Mouse (Mus musculus) natural killer cell, adult 2 months (primary cell): ENCODE measurements around the gene Frmd4b.
"Not testable (repeated sequence)": the region's sequence is repeated elsewhere in the genome, so short reads cannot be mapped to it uniquely, and the experiment has no call there.

ENCODE experiments used
- DNase-seq, 2 experiments: peaks; one replicate each; pipeline ENCODE4 v3.0.0; 2022; ENCODE audit warnings: low spot score in 2 of 2

The Frmd4b gene

DNA sequence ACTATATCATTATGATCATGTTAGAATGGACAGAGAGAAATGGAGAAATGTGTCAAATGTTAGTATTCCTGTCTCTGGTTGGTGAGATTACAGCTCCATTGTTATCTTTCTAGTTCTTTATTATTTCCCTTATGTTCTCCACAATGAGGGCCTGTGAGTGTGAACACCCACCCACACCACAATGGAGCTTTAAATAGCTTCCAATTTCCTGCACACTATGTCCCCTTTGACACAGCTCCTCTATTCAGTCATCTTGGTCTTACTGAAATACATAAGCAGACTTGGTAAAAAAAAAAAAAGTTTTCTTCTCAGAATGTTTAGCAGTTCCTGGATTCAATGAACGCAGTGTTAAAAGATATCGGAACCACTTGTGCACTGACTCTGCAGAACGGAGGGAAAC is 326.7 kb downstream of the Frmd4b start:
- DNase-seq, result no peak

DNA sequence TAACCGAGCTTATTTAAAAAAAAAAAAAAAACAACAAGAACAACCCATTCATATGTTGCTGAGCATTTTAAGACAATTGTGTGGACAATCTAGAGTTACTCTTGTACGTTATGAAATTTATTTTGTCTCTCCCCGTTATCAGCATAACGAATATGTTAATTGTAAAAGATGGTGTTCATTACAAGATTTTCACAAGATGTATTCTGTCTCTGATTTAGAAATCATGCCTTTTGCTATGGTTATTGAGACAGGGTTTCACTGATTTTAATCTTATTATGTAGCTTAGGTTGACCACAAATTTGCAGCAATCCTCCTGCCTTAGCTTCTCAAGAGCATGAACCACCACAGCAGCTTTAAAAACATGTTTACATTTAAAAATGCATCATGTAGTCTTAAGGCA is 327.5 kb downstream of the Frmd4b start:
- no peak for DNase-seq

- DNase-seq, result no peak
Measured at GRCm38 (mm10) chr6:97289316-97289820, 328.0 kb downstream of the Frmd4b start.

- DNase-seq, result no peak
Measured at GRCm38 (mm10) chr6:97288047-97288855, 329.1 kb downstream of the Frmd4b start.

GRCm38 (mm10) chr6:97286332-97286731 is 331.0 kb downstream of the Frmd4b start:
- no peak for DNase-seq

DNA sequence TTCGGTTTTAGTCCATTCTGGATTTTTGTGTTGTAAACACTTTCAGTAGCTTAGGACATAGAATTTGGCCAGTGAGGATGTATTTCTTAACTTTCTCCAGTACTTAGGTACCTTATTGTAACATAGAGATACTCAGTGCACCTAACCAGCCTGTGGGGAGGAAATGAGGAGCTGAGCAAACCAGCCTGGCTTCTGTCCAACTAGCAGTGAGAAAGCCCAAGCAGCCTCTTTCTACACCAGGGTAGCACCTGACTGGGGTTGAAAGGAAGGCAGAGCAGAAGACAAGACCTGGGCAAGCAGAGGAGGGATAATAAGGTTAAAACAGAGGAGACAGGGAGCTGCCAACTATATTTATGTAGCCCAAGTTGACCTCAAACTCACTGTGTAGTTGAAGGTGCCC is 333.7 kb downstream of the Frmd4b start:
- DNase-seq, result no peak

DNA sequence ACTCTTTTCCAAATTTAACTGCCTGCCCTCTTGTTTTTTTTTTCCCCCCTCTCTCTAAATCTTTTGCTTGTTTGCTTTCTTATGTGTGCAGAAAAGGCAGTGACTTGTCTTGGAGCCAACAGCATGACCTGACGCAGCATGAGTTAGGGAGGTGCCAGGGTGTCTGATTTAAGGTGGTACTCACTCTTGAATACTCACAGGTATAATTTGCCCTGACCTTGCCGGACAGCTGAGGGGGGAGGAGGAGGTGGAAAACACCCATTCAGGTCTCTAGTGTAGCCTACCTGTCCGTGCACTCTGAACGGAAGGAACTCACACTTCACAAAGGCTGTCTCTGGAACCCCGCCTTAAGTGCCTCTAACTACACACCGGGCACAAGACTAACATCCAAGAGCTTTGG is 338.5 kb downstream of the Frmd4b start:
- DNase-seq, result no peak

DNA sequence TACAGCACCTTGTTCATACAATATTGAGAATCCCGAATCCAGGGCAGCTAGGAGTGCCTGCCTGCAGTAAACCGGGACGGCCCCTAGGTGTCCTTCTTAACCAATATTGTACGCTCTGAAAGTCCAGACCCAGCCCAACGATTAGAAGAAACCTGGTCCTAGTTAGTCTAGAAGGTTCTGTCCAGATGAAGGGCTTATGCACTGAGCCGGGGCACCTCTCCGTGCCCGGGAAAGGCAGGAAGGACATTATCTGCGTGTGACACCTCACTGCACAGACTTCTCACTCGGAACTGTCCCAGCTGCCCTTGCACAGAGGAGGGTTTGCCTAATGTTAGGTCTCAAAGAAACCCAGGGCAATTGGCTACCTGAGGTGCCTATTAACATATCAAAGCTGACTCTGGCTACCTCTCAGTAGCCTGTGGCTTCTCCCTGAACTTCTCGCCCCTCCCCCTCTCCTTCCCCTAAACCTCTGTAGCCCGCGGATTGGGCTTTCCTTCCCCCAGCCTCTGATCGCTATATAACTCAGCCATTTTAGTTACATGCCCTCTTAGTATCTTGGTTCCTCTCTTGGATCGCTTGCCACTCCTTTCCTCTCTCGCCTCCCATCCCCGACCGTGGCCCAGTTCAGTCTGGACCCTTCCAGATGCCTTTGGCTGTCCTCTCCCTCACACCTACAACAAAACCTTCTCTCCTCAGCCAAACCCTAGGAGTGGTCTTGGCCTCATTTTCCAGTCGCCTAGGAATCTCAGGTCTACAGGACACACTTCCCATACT is 339.1 kb downstream of the Frmd4b start:
- DNase-seq, result peak; percentile 54

GRCm38 (mm10) chr6:97276890-97277497 is 340.3 kb downstream of the Frmd4b start:
- no peak for DNase-seq

GRCm38 (mm10) chr6:97276366-97276765 is 341.0 kb downstream of the Frmd4b start:
- DNase-seq, result no peak

DNA sequence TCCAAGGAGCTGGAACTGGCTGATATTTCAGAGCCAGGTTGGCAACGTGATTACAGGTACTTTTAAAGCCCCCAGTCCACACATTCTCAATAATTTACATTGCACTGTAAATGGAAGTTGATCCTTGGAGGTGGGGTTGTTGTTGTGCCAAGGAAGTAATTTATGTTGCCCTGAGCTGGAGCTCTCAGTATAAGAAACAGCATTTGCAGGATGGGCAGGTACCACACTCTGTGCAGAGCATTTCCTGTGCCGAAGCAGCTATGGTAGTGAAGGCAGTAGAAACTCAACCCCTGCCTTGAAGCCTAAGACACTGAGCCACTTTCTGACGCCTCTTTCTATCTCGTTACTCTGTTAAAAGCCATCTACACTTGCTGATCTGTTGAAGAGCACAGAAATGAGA is 341.6 kb downstream of the Frmd4b start:
- no peak for DNase-seq

- no peak for DNase-seq
Measured at GRCm38 (mm10) chr6:97273777-97274176, 343.6 kb downstream of the Frmd4b start.

DNA sequence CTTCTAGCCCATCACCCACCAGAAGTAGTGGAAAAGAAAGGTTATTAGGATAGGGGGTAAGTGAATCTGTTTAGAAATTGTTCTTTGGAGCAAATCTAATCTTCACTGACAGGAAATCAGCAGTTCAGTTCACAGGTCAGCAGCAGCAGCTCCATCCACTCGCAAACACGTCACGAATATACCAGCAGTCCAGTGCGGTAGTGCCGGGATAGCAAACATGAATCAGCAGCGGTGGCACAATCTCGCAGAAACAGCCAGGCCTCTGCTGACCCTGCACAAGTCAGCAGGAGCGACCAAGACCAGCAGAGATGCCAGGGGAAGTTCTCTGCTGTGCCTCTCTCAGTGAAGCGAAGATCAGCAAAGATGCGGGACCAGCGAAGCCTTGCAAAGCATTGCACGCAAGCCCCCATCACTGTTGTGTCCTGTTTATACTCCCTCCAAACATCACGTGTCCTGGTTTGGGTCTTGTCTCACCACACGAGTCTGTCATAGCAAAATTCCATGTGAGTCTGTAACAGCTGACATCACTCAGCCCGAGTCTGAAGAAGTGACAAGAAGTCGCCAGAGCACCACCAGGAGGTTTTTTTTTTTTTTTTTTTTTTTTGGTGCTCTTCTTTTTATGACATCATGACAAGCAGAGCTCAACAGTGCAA is 344.2 kb downstream of the Frmd4b start:
- DNase-seq, result no peak

DNA sequence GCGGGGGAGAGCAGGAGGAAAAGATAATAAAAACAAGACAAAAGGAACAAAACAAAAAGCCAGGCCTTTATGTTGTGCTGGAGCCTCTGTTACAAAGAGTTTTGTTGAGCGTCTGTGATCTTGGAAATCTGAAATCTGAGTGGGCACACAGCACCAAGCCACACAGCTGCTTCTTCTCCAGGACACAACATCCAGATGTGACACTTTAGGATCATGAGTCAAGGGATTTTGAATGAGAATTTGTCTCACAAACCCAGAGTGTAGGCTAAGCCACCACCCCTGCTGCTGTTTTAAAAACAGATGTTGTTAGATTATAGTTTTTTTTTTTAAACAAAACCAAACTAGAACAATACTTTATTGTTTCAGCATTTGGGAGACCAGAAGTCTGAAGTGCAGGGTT is 345.0 kb downstream of the Frmd4b start:
- DNase-seq, result no peak

- DNase-seq, result no peak
Measured at GRCm38 (mm10) chr6:97269596-97269995, 347.7 kb downstream of the Frmd4b start.

- DNase-seq, result no peak
Measured at GRCm38 (mm10) chr6:97267132-97267531, 350.2 kb downstream of the Frmd4b start.

GRCm38 (mm10) chr6:97266661-97267060 is 350.7 kb downstream of the Frmd4b start:
- DNase-seq, result no peak

GRCm38 (mm10) chr6:97265705-97266104 is 351.6 kb downstream of the Frmd4b start:
- no peak for DNase-seq

- DNase-seq, result no peak
Measured at GRCm38 (mm10) chr6:97265240-97265639, 352.1 kb downstream of the Frmd4b start.

DNA sequence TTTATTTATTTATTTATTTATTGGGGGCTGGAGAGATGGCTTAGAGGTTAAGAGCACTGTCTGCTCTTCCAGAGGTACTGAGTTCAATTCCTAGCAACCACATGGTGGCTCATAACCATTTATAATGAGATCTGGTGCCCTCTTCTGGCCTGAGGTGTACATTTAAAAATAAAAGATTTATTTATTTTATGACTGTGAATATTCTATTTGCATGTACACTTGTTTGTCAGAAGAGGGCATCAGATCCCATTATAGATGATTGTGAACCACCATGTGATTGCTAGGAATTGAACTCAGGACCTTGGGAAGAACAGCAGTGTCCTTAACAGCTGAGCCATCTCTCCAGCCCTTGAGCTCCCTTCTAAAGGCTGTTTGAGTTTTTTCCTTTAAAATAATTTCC is 353.6 kb downstream of the Frmd4b start:
- not testable (repeated sequence) for DNase-seq

- no peak for DNase-seq
Measured at GRCm38 (mm10) chr6:97262229-97262628, 355.1 kb downstream of the Frmd4b start.

GRCm38 (mm10) chr6:97259926-97260325 is 357.4 kb downstream of the Frmd4b start:
- not testable (repeated sequence) for DNase-seq
